Mouse (Mus musculus) natural killer cell, adult 2 months (primary cell): ENCODE data around the gene Uvrag.
A peak's percentile ranks its signal among the peaks of the same experiment; 100 is the strongest.

Experiments
- DNase-seq, 2 experiments: peaks; one replicate each; pipeline ENCODE4 v3.0.0; 2022; ENCODE audit warnings: low spot score in 2 of 2

Uvrag gene

DNA sequence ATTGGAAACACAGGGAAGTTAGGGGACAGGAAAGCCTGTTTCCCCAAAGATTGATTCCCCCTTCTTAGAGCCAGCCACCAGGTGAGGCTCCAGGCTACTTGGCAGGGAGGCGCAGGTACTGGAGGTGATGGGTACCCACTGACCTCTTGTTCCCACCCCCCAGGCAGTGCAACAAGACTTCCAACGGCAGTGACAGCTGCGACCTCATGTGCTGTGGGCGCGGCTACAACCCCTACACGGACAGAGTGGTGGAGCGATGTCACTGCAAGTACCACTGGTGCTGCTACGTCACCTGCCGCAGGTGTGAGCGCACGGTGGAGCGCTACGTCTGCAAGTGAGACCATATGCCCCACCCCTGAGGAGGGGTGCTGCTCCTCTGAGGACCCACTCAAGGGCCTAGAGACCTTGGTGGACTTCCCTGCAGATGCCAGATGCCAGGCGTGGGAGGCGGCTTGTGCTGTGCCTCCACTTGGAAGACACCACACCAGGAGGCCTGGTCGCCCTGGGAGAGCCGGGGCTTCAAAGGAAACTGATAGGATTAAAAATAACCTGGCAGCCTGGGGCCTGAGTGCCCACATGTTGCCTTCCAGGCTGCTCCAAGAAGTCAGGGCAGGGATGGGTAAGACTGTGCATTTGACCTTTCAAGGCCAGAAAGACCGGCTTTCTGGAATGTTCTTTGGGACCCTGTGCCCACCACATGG is 287.8 kb downstream of the Uvrag start:
- no peak for DNase-seq

GRCm38 (mm10) chr7:98851220-98851619 is 289.7 kb downstream of the Uvrag start:
- DNase-seq, result no peak

GRCm38 (mm10) chr7:98850388-98850787 is 290.6 kb downstream of the Uvrag start:
- DNase-seq, result no peak

DNA sequence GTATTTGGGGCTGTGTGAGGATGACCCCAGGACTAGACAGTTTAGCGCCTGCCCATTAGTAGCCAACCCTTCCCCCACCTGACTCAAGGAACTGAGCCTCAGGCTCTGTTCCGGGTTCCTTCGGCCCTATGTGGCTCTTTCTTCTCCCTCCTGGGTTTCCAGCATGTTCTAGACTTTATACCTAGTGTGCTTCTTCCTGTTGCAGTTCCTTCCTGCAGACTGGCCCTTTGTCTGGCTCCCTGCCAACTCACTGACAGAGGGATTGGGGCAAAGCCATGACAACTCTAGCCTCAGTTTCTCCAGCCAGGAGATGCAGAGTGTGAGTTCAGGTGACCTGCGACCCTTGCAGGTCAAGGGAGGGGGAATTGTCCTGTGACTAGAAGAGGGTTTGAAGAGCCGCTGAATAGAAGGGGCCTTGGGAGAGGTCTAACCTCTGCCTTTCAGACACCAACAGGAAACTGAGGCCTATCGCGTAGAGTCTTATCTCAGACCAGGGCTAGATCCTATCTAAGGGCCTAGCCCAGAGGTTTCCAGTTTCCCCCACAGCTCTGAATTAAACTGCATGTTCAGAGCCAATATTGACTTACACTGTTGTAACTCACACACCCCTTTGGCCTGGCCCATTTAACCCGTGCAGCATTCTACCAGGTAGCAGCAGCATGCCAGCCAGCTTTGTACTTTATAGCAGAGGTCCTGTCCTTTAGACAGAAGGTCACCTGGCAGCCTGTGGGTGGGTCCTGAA is 291.9 kb downstream of the Uvrag start:
- DNase-seq, result no peak

DNA sequence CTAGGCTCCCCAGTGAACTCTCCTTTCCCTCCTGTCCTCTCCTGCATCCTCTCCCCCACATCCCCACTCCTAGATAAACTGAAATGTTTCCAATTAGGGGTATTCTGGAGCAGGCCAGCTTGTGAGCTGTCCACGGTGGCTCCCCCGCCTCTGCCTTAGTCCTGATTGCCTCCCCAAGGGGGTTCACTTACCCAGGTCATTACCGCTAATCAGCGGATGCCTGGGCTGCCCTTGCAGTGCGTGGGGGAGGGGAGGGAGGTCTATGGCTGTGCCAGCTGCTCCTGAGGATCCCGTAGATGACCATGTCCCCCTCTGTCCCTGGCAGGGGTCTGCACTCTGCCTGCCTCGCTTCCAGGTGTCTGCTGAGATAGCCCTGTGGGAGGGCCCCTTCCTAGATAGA is 297.3 kb downstream of the Uvrag start:
- no peak for DNase-seq

- DNase-seq, result no peak
These were observed 297.9 kb downstream of the Uvrag start for GRCm38 (mm10) chr7:98842997-98843396.

- DNase-seq, result no peak
These were observed 299.1 kb downstream of the Uvrag start for GRCm38 (mm10) chr7:98841802-98842201.

GRCm38 (mm10) chr7:98840771-98841170 is 300.2 kb downstream of the Uvrag start:
- no peak for DNase-seq

GRCm38 (mm10) chr7:98839312-98839711 is 301.6 kb downstream of the Uvrag start:
- DNase-seq, result no peak

DNA sequence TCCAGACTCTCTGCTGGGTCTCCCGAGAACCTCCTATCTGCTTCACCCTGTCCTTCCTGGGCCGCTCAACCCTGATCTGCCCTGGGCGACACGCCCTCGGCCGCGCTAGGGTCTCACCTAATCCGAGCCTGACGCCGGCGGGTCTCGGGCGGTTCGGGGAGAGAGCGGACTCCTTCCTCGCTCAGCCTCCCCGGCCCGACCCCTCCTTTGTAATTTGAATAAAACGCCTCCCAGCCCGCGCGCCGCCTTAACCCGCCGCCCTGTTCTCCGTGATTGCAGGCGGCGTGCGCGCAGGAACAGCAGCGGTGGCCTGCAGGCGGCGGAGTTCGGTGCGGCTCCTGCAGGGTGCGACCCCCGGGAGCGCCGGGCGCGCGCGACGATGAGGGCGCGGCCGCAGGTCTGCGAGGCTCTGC is 302.2 kb downstream of the Uvrag start:
- DNase-seq, result no peak

DNA sequence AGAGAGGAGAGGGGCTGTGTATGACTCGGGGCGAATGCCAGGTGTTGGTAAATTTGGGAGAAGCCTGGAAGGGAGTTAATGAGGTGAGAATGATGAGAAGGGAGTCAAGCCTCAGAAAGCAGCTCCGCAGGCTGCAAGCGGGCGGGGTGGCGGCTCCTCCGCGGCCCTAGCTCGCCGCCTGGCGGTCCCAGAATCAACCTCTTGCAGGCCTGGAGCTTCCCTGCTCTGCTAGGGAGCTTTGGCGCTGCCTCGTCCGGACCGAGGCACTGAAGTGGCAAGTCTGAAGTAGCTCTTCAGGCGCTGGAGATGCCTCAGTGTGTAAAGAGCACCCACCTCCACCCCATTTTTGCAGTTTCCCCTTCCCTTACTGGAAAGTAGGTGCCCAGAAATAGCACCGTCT is 303.0 kb downstream of the Uvrag start:
- DNase-seq, result peak in 1 of 2 experiments; percentile 47

- peak; percentile 49 to 69 for DNase-seq
These were observed 304.3 kb downstream of the Uvrag start for GRCm38 (mm10) chr7:98836646-98837045.

- no peak for DNase-seq
These were observed 305.2 kb downstream of the Uvrag start for GRCm38 (mm10) chr7:98835519-98836441.
